Mouse (Mus musculus) stomach, embryonic 15.5 days (tissue): ENCODE data around the gene Anapc1. TPM values are rescaled to one million over a fixed set of nuclear protein-coding genes. Genes with fewer than 3 reads are reported as not detected.
"Not testable (repeated sequence)": the region's sequence is repeated elsewhere in the genome, so short reads cannot be mapped to it uniquely, and the experiment has no call there.

Source experiments
- ATAC-seq: fragments of 200-750 bp; cut with Nextera tagmentation; 2 replicates; pipeline ENCODE4 v1.8.0; 2017; ENCODE audit warnings: low read depth, moderate number of reproducible peaks, moderate TSS enrichment; ENCODE audit not compliant: insufficient read depth, low FRiP score
- H3K27ac ChIP-seq: fragments of 300-500 bp; sonication (generic); 2 replicates; pipeline ENCODE4 v1.5.1; 2015; ENCODE audit warnings: mild to moderate bottlenecking, inconsistent platforms
- H3K27me3 ChIP-seq: fragments of 300-500 bp; sonication (generic); replicated peaks from 2 replicates; pipeline ENCODE4 v1.6.1; 2015; ENCODE audit warnings: inconsistent platforms
- H3K36me3 ChIP-seq: fragments of 300-500 bp; sonication (generic); 2 replicates; pipeline ENCODE4 v1.6.1; 2015; ENCODE audit warnings: inconsistent platforms
- H3K4me1 ChIP-seq: fragments of 300-500 bp; sonication (generic); 2 replicates; pipeline ENCODE4 v1.6.1; 2015; ENCODE audit warnings: inconsistent platforms
- H3K4me2 ChIP-seq: fragments of 300-500 bp; sonication (generic); 2 replicates; pipeline ENCODE4 v1.6.1; 2015; ENCODE audit warnings: mild to moderate bottlenecking, inconsistent platforms
- H3K4me3 ChIP-seq: fragments of 300-500 bp; sonication (generic); replicated peaks from 2 replicates; pipeline ENCODE4 v1.5.1; 2015; ENCODE audit warnings: inconsistent platforms
- H3K9ac ChIP-seq: fragments of 300-500 bp; sonication (generic); 2 replicates; pipeline ENCODE4 v1.6.1; 2015; ENCODE audit warnings: inconsistent platforms
- H3K9me3 ChIP-seq: fragments of 300-500 bp; sonication (generic); 2 replicates; pipeline ENCODE4 v1.6.1; 2016; ENCODE audit warnings: inconsistent platforms
- WGBS: fragments of 180-500 bp; shearing (Covaris S2); methylation state at CpG from one replicate; pipeline ENCODE4 v1.1.7; 2015; 5-methylcytosine and 5-hydroxymethylcytosine counted together
- polyA plus RNA-seq: library from polyadenylated mRNA; unstranded; fragments of >200 nt; fragmentation: Nextera tagmentation; extraction: Ambion mirVana; gene quantifications from 2 replicates; pipeline ENCODE4 v1.2.1, GENCODE M21; 2015

Anapc1 gene
- polyA plus RNA-seq, 1 experiment from 2014 or later = 52.9 TPM

DNA sequence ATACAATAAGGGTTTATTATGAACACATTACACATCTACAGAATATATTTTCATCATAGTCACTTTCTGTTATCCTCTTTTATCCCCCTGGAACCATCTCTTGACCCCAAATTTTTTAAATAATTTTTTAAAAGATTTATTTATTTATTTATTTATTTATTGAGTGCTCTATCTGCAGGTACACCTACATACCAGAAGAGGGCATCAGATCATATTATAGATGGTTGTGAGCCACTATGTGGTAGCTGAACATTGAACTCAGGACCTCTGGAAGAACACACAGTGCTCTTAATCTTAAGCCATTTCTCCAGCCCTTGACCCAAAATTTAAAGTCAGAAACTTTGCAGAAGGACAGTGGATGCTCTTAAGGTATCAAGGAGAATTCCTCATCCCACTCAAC is 7.4 kb upstream of the Anapc1 start:
- no peak overlapping the region for H3K27ac ChIP-seq
- H3K27me3 ChIP-seq = no peaks in the 10 kb centered on the region
- no peaks in the 10 kb centered on the region; the same call in 1 of the 2 replicates for H3K4me1 ChIP-seq
- H3K9me3 ChIP-seq = no peaks in the 10 kb centered on the region
- no peak overlapping the region for H3K4me2 ChIP-seq
- H3K36me3 ChIP-seq = no peaks in the 10 kb centered on the region
- ATAC-seq = no peak
- no peak overlapping the region for H3K4me3 ChIP-seq
- no peak overlapping the region for H3K9ac ChIP-seq

DNA sequence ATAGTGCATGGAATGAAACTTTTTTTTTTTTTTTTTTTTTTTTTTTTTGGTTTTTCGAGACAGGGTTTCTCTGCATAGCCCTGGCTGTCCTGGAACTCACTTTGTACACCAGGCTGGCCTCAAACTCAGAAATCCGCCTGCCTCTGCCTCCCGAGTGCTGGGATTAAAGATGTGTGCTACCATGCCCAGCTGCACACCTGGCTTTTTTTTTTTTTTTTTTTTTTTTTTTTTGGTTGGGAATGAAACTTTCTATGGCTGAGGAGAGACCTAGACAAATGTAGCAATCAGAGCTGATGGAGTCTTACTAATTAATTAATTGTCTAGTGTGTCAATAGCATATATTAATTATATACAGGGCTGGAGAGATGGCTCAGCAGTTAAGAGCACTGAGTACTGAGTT is 6.6 kb upstream of the Anapc1 start:
- not testable (repeated sequence) for H3K4me2 ChIP-seq, H3K4me1 ChIP-seq, ATAC-seq, H3K27ac ChIP-seq, H3K27me3 ChIP-seq, H3K9me3 ChIP-seq, H3K9ac ChIP-seq, H3K4me3 ChIP-seq, H3K36me3 ChIP-seq
- 97% methylated on average over 2 of the region's 3 CpGs for WGBS

DNA sequence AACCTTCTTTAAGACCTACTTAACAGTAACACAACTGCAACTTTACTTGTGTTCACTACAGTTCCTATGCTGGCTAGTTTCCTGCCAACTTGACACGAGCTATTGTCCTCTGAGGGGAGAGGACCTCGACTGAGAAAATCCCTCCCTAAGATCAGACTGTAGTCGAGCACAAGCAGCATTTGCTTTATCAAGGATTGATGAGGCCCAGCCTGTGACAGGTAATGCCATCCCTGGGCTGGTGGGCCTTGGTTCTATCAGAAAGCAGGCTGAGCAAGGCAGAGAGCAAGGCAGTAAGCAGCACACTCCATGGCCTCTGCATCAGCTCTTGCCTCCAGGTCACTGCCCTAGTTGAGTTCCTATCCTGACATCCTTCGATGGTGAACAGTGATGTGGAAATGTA is 6.0 kb upstream of the Anapc1 start:
- Histone ChIP-seq H3K27ac (no peak overlapping the region), H3K4me1 (no peaks in the 10 kb centered on the region), H3K27me3 (no peaks in the 10 kb centered on the region), H3K4me2 (no peak overlapping the region), H3K36me3 (no peaks in the 10 kb centered on the region), H3K9me3 (no peaks in the 10 kb centered on the region), H3K9ac (no peak overlapping the region), H3K4me3 (no peak overlapping the region)
- 56% methylated on average over 4 of the region's 4 CpGs for WGBS
- ATAC-seq = no peak

DNA sequence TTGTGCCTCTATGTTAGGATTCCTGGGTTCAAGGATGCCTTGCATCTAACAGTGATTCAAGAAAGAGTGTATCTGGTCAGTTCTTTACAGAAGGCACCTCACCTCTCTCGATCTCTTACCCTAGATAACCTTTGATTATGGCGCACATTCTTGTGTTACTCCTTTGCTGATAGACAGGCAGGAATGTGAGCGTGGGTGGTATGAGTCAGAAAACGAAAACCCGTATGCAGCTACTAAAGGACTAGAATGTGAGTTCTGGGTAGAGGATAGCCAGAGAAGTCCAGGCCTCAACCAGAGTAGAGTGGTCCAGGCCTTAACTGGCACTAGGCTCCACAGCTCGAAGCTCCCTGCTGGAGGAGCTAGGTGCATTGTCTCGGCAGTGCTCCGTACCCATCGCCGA is 5.6 kb upstream of the Anapc1 start:
- no peak overlapping the region for H3K4me3 ChIP-seq
- no peak overlapping the region for H3K9ac ChIP-seq
- no peaks in the 10 kb centered on the region for H3K27me3 ChIP-seq
- H3K27ac ChIP-seq = no peak overlapping the region
- no peak overlapping the region for H3K4me2 ChIP-seq
- no peaks in the 10 kb centered on the region for H3K4me1 ChIP-seq
- 79% methylated on average over 10 of the region's 10 CpGs for WGBS
- H3K9me3 ChIP-seq = no peaks in the 10 kb centered on the region
- no peaks in the 10 kb centered on the region for H3K36me3 ChIP-seq
- ATAC-seq = no peak

DNA sequence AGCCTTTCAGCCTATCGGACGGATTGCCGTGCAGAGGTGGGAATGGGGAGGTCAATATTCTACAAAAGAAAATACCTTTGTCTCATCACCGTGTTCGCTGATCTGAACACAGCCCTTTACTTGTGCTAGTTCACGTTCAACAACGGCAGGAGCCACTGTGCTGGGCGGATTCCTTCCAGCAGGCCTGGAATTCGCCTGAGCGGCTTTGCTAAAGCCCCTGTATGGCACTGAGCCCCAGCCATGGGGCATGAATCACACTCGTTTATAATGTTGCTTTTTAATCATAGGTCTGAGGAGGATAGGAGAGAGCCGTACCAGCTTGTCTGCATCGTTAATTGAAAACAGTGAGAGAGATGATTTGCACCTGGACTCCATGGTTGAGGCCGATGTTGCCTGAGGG is 5.1 kb upstream of the Anapc1 start:
- H3K27ac ChIP-seq = no peak overlapping the region
- no peak overlapping the region for H3K4me3 ChIP-seq
- H3K4me1 ChIP-seq = no peaks in the 10 kb centered on the region
- 65% methylated on average over 14 of the region's 14 CpGs for WGBS
- no peak for ATAC-seq
- H3K9me3 ChIP-seq = no peaks in the 10 kb centered on the region
- H3K27me3 ChIP-seq = no peaks in the 10 kb centered on the region
- no peak overlapping the region for H3K9ac ChIP-seq
- no peaks in the 10 kb centered on the region for H3K36me3 ChIP-seq
- no peak overlapping the region for H3K4me2 ChIP-seq

DNA sequence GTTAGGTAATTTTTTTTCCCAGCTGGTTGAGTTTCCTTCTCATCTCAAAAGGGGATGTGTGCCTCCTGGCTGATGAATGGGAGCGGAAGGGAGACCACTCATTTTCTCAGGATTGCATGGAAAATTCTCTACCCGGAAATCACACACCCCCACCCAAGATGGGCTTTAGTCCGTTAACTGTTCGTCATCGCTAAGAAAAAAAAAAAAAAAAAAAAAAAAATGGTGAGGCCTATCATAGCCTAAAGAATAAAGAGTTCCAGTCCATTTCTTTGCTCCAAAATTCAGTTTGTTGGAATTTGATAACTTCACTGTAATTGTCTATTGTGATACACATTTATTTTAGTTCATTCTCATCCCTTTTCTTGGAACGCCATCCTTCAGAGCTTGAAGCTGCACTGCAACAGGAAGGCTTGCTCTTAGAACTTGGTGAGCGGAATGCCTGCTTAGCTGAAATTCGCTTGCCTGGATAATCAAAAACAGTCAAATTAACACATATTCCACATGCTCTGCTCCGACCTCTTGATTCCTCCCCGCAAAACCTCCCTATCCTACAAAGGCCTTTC is 448 bp upstream of the Anapc1 start:
- Histone ChIP-seq H3K9ac (peak overlapping the region; percentile 88; the same call in 1 of the 2 replicates), H3K4me1 (0 out of 2 replicates have a peak, but pooled peaks cover 6% of the 10 kb centered on the region), H3K4me2 (peak overlapping the region; percentile 56), H3K36me3 (peaks cover 9% of the 10 kb centered on the region; the same call in 1 of the 2 replicates), H3K4me3 (peak overlapping the region; percentile 92), H3K9me3 (no peaks in the 10 kb centered on the region), H3K27me3 (no peaks in the 10 kb centered on the region), H3K27ac (peak overlapping the region; percentile 88)
- 46% methylated on average over 10 of the region's 10 CpGs for WGBS
- peak; percentile 78 for ATAC-seq

DNA sequence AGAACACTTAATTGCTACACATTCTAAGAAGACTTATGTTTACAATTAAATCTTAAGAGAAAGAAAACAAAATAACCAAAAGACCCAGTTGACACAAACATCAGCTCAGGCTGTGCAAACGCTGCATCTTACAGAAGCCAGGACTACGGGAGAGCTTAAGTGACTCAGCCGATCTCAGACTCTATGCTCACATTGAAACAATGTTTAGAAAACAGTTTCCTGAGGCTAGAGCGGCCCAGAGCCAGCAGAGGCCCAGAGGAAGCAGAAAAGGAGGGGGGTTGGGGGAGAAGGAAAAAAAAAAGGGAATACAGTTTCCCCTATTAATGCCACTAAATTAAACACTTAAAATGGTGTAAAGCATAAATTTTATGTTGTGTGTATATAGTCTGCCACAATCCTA is 6.5 kb downstream of the Anapc1 start:
- Histone ChIP-seq H3K4me1 (no peaks in the 10 kb centered on the region), H3K9ac (no peak overlapping the region), H3K4me2 (no peak overlapping the region), H3K27ac (no peak overlapping the region), H3K27me3 (no peaks in the 10 kb centered on the region), H3K36me3 (peaks cover 23% of the 10 kb centered on the region), H3K9me3 (no peaks in the 10 kb centered on the region), H3K4me3 (no peak overlapping the region)
- ATAC-seq = no peak
- 34% methylated on average over 4 of the region's 4 CpGs for WGBS

DNA sequence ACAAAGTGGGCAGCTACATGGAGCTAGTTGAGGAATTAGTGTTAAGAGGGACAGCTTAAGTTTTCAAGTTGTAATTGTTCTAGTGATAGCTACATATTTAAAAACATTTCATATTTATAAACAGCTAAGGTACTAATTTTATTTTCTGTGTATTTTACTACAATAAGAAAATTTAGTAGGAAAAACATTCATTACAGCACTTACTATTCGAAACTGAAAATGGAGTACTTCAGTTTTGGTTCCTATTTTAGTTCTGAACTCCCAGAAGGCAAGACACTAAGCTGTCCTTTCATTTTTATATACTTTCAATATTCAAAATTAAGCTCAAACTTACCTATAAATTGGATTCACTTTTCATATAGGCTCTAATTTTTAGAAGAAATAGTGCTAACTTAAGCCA is 66.6 kb downstream of the Anapc1 start:
- peaks cover 59% of the 10 kb centered on the region for H3K36me3 ChIP-seq
- H3K9me3 ChIP-seq = no peaks in the 10 kb centered on the region
- no peak for ATAC-seq
- H3K4me2 ChIP-seq = no peak overlapping the region
- 96% methylated on average over 1 of the region's 1 CpGs for WGBS
- no peak overlapping the region for H3K4me3 ChIP-seq
- no peaks in the 10 kb centered on the region for H3K27me3 ChIP-seq
- H3K4me1 ChIP-seq = no peaks in the 10 kb centered on the region
- no peak overlapping the region for H3K27ac ChIP-seq
- no peak overlapping the region for H3K9ac ChIP-seq

DNA sequence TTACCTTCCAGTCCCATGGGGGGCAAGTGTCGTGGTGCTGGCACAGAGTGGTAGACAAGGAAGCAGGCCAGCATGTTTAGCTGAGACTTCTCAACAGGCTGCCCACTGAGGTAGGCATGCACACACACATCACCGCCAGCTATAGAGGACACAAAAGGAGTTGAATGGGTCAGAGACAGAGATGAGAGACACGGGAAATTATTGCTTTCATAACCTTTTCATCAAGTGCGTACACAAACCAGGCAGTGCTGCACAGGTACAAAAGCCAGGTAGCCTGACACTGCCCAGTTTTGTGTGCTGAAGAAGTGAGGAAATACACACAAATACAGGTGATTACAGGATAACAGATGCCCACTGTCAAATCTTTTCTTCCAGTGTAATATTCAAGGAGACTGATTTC is 71.8 kb downstream of the Anapc1 start:
- H3K4me3 ChIP-seq = no peak overlapping the region
- 79% methylated on average over 4 of the region's 4 CpGs for WGBS
- no peaks in the 10 kb centered on the region for H3K27me3 ChIP-seq
- H3K27ac ChIP-seq = no peak overlapping the region
- no peak overlapping the region for H3K9ac ChIP-seq
- no peaks in the 10 kb centered on the region for H3K4me1 ChIP-seq
- no peak for ATAC-seq
- H3K36me3 ChIP-seq = peaks cover 62% of the 10 kb centered on the region
- H3K9me3 ChIP-seq = no peaks in the 10 kb centered on the region
- H3K4me2 ChIP-seq = no peak overlapping the region

DNA sequence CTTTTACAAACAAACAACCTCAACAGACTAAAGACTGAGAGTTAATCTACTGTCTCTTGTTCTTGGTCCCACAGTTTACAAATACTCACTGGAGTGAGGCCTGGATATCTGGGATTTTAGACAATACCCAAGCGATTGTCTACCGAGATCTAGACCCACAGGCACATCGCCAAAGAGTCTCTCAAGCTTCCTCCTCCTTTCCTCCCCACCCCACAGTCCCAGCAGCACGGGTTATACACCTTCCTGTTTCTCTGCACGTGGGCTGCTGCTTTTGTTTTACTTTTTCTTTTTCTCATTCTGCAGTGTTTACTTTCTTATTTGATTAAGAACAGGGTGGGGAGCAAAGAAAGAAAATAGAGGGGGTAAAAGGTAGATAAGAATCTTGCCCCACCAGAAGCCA is 73.8 kb downstream of the Anapc1 start:
- no peaks in the 10 kb centered on the region for H3K4me1 ChIP-seq
- WGBS = 47% methylated on average over 5 of the region's 5 CpGs
- no peak overlapping the region for H3K4me2 ChIP-seq
- H3K27me3 ChIP-seq = no peaks in the 10 kb centered on the region
- 0 out of 2 replicates have a peak overlapping the region, but pooled peaks have one; percentile 13 for H3K27ac ChIP-seq
- H3K36me3 ChIP-seq = peaks cover 46% of the 10 kb centered on the region
- peak; percentile 10; the same call in 1 of the 2 replicates for ATAC-seq
- no peak overlapping the region for H3K9ac ChIP-seq
- no peaks in the 10 kb centered on the region for H3K9me3 ChIP-seq
- no peak overlapping the region for H3K4me3 ChIP-seq

DNA sequence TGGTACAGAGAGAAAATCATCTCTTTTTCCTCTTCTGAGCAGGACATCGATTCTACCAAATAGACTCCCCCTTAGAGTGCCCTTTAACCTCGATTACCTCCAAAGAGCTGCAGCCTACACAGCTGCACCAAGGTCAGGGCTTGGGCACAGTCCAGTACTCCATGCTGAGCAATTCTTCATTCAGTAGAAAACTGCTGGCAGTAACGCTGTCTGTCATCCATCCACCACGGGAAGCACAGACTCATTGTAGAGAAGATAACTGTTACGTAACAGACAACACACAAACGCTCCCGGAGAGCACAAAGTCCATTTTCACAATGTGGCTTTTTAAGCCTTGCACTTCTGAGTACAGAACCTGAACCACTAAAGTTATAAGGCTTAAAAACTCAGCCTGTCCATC is 74.9 kb downstream of the Anapc1 start:
- peak; percentile 27; the same call in 1 of the 2 replicates for ATAC-seq
- Histone ChIP-seq H3K4me3 (no peak overlapping the region), H3K9ac (no peak overlapping the region), H3K27me3 (no peaks in the 10 kb centered on the region), H3K36me3 (peaks cover 35% of the 10 kb centered on the region), H3K27ac (no peak overlapping the region), H3K4me1 (no peaks in the 10 kb centered on the region), H3K4me2 (no peak overlapping the region), H3K9me3 (no peaks in the 10 kb centered on the region)
- 88% methylated on average over 7 of the region's 7 CpGs for WGBS

DNA sequence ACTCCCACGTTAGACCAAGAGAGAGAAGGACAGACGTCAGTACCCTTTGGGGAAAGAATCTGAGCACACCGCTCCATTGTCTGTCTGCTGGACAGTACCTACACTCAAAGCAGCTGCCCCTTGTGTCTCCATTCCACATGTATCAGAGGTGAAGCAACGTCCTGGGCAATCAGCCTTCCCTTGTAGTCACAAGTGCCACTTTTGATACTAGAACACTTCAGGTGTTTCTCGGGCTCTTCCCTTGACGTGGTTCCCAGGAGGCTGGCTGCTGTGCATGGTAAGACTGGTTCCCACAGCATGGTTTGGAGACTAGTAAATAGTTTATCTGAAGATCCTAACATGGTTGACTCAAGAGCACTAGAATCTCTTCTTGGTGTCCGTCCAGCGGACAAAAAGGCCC is 76.0 kb downstream of the Anapc1 start:
- WGBS = 91% methylated on average over 8 of the region's 8 CpGs
- Histone ChIP-seq H3K4me1 (no peaks in the 10 kb centered on the region), H3K36me3 (peaks cover 29% of the 10 kb centered on the region), H3K9ac (no peak overlapping the region), H3K27ac (no peak overlapping the region), H3K4me3 (no peak overlapping the region), H3K4me2 (no peak overlapping the region), H3K27me3 (no peaks in the 10 kb centered on the region), H3K9me3 (no peaks in the 10 kb centered on the region)
- ATAC-seq = no peak

DNA sequence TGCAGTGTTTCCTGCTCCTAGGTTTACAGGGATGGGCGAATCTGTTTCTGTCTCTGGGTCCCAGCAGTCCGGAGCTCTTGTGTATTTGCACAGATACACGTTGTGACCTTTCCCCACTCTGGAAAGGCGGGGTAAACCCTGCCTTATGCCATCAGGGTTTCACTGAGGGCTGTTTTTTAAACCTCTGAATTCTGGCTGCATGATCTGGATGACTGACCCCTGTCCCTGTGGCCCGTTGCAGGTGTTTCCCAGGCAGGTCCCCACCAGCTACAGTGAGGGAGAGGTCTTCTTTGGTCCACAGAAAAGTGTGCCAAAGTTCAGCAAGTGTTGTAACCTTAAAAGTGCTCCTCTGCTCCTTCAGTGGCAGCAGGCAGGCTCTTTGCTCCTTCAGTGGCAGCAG is 77.9 kb downstream of the Anapc1 start:
- no peaks in the 10 kb centered on the region for H3K9me3 ChIP-seq
- no peak overlapping the region for H3K4me3 ChIP-seq
- no peak overlapping the region for H3K27ac ChIP-seq
- H3K36me3 ChIP-seq = peaks cover 21% of the 10 kb centered on the region
- no peaks in the 10 kb centered on the region for H3K4me1 ChIP-seq
- H3K27me3 ChIP-seq = no peaks in the 10 kb centered on the region
- no peak for ATAC-seq
- WGBS = 81% methylated on average over 5 of the region's 5 CpGs
- no peak overlapping the region for H3K9ac ChIP-seq
- H3K4me2 ChIP-seq = no peak overlapping the region
